Mouse (Mus musculus) frontal cortex, postnatal 36 days (tissue): Measurements from ENCODE around the gene Adgrv1.

Source experiments
- DNase-seq, 2 experiments: peaks; one replicate each; pipeline ENCODE4 v3.0.0; 2022; ENCODE audit warnings: low spot score in 2 of 2

The Adgrv1 gene

DNA sequence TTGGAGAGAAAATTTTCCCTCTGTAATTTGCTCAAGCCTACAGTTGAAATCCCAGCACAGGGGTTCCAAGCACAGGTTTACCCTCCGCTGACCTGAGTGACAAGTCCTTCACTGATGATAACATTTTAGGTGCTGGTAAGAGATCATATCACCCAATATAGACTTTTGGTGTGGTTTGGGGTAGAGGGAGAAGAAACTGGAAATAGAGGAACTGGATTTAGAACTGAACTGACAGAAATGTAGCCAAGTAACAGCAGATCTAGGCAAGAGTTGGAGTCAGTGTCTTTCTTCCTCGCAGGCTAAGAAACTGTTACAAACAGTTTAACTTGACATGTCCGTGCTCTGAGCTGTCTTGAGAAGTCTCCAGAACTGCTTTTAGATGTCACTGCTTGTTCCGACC, 581.5 kb downstream of the Adgrv1 start:
- DNase-seq = no peak

DNA sequence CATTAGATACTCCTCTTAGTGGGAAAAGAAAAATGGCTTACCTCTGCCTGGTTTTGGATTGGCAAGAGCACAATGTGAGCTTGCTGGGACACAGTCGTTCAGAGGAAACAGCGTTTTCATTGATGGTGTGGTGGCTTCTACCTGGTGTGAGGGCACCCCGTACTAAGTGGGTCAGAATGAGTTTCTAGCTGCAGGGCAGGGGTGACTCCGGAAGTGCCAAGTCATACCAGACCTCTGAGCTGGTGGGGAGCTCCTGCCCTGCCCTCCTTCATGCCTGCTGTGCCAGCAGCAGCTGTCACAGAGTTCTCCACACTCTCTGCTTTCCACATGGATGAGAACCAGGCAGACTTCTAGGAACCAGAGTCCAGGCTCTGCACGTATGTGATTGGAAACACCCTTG, 582.0 kb downstream of the Adgrv1 start:
- no peak for DNase-seq

DNA sequence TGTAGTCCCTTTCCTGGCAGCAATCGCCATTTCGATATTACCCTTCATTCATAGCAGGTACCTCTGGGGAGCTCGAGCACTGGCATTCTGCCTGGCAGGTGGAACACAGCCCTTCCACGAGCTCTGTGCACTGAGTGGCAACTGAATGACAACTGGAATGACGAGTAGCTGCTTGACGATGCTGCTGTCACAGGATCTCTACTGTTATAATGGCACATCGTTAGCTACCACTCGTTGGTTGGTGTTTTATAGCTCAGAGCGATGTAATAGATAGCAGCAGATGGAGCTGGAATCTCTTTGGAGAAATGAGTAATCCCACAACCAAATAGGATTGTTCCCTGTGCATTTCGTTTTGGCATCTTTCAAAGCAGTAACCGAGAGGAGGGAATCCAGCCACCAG, 587.6 kb downstream of the Adgrv1 start:
- DNase-seq = no peak
